Mouse (Mus musculus): ENCODE data around the gene Bbx.

Gene Bbx

DNA sequence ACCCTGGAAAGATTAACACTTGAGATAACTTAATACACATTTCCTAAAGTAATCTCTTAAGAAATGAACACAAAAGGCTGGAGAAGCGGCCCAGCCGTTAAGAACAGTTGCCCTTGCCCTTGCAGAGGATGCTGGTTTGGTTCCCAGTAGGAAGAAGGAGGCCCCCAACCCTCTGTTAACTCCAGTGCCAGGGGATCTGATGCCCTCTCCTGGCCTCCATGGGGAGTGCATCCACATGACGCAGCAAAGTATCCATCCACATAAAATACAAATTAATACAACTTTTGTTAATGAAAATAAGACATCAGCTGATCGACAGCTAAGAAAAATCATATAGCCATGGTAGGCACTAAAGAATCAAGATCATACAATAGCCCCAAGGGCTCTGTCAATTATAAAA lies 33.6 kb downstream of the Bbx start:
- peak in 1 of 2 experiments; percentile 4 for DNase-seq

GRCm38 (mm10) chr16:50395928-50396612 lies 36.1 kb downstream of the Bbx start:
- no peak for DNase-seq

DNA sequence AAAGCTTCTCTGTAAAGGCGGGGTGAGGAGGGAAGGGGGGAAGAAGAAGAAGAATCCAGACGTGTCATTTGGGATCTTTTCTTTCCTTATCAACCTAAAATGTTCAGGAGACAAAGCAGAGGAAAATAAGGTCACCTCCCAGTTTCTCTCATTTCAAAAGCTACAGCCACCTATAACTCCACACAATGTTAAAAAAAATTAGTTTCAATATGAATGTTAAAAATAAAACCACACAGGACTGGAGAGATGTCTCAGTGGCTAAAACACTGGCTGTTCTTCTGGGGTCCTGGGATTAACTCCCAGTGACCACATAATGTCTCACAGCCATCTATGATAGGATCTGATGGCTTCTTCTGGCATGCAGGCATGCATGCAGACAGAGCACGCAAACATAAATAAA lies 43.7 kb downstream of the Bbx start:
- DNase-seq: no peak

DNA sequence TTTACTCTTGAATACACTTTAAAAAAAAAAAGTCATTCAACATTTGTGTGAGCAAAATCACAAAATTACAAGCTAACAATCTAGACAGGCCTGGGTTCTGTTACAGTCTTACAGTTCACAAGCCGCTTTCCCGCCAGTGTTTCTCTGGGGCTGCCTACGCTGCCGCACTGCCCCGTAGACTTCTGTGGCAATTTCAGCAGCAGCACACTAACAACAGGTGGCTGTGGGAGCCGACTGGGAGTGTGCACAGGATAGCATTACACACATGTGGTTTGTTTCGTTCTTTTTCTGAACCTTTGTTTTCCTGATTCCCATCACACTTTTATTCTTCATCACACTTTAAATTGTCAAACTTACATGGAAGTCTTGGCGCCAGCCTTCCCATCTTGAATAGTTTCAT lies 48.6 kb downstream of the Bbx start:
- DNase-seq: no peak

GRCm38 (mm10) chr16:50381351-50381746 lies 50.8 kb downstream of the Bbx start:
- no peak for DNase-seq

DNA sequence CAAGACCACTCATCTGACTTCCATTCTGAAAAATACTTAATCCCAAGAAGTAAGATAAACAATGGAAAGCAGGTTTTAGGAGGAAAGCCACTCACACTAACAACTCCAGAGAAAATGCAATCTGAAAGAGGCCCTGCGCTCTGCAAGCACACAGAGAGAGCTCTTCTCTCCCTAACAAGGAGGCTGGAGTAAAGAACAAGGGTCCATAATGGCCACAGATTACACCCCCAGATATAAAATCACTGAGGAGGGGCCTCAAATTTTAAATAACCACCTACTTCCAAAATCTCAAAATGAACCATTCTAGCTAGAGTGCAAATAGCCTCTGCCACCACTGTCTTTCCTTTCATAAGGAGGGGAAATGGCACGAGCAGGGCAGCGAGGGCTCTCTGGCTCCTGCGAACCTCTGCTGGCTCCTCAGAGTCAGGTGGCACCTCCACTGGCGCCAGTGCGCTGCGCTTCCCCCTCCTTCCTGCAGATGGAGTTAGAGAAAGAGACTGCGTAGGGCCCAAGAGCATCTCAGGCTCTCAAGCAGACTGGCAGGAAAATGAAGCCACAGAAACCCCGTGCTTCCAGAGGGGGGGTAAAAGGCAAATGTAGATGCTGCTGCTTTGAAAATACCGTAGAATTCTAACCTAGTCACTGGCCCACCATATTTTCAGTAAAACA lies 51.4 kb downstream of the Bbx start:
- DNase-seq: peak; percentile 80 to 88

GRCm38 (mm10) chr16:50380232-50380631 lies 52.0 kb downstream of the Bbx start:
- DNase-seq: no peak

DNA sequence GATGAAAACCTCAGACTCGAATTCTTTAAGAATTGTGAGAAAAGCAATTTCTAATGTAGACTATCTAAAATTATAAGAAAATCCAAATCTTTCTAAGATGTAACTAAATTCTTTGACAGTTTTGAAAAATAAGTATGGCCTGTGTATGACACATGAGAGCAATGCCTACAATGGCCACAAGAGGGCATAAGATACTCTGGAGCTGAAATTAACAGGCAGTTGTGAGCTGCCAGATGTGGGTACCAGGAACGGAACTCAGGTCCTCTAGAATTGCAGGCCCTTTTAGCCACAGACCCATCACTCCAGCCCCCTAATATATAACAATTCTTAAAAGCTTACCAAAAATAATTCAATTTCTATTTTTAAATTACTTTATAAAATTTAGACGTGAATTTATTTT lies 57.6 kb downstream of the Bbx start:
- DNase-seq: peak; percentile 34 to 63

GRCm38 (mm10) chr16:50373685-50374084 lies 58.5 kb downstream of the Bbx start:
- no peak for DNase-seq

- DNase-seq: no peak
These were observed 59.6 kb downstream of the Bbx start for GRCm38 (mm10) chr16:50372543-50372942.

GRCm38 (mm10) chr16:50371460-50371859 lies 60.7 kb downstream of the Bbx start:
- no peak for DNase-seq

DNA sequence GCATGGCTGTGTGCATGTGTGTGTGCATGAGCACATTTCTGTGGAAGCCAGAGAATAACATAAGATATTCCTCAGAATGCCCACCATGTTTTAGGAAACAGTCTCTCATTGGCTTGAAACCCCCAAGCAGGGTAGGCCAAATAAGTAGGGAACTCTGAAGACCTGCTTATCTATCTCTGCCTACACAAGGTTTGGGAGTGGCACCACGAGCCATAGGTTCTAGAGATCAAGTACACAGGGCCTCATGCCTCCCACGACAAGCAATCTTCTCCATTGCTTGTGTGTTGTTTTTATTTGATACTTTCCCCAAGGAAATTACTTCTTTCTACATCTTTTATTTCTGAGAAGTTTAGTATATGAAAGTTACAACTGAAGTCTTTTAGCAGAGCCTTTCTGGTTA lies 61.8 kb downstream of the Bbx start:
- no peak for DNase-seq

DNA sequence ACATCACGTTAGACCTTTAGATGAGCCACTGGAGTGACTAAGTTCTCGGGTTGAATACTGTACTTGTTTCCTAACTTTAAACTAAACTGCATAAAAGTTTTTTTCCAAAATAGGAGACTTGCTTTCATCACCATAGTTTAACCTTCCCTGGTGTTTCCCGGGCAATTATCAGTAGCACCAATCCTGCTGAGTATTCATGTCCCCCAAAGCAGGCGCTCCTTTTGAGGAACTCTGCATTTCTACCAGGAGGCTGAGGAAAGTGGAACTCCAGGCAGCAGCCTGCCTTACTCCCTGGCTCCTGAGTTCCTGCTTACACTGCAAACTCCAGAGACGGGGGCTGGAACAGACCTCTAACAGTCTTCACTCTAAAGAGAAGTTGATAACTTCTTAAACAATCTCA lies 65.6 kb downstream of the Bbx start:
- no peak for DNase-seq

GRCm38 (mm10) chr16:50364189-50365059 lies 67.8 kb downstream of the Bbx start:
- peak; percentile 64 to 66 for DNase-seq

DNA sequence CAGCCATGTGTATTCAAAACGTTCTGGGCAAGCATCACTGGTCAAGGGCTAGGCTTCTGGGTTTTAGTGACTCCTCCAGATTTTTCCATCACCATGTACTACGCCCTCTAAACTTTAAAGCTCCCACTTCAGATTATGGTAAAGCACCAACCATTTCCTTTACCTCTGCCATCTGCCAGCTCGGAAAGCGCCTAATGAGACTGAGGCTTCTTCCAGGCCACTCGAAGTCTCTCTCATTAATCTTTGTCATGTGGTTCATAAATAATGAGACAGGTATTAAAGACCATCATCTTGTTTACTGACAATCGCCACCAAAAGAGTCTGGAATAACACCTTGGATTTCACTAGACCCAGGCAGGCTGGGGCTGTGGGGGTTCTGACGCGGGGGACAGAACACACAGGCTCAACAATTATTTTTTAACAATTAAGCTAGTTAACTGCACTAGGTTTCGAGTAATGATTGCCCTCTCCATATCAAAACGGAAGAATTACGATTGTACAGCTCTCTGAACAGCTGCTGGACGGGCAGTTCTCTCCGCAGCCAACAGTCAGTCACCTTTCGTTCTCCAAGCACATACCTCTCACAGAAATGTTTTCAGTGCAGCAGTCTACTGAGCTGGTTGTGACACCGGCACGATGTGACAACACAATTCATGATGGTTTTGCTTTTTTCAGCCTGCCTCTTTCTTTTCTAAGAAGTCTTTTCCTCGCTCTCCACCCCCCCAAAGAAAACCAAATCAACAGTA lies 68.6 kb downstream of the Bbx start:
- DNase-seq: peak; percentile 25 to 27

DNA sequence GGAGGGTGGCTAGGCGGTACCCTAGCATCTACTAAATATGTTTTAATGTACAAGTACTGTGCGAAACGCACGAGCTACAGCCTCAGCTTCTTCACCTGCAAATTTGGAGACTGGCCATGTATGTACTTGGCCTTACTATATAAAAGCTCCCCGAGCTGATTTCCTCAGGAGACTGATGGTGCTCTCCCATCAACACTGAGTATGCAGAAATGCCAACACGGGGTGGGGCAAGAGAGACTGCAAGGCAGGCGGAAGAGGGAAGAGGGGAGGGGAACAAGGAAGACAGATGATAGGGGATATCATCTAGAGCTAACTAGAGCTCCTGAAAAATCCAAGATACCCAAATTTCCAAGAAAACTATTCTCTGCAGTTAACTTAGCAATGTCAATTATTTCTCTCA lies 71.6 kb downstream of the Bbx start:
- DNase-seq: no peak

GRCm38 (mm10) chr16:50329684-50330083 lies 102.5 kb downstream of the Bbx start:
- no peak for DNase-seq

GRCm38 (mm10) chr16:50324746-50325145 lies 107.4 kb downstream of the Bbx start:
- no peak for DNase-seq

GRCm38 (mm10) chr16:50324292-50324691 lies 107.9 kb downstream of the Bbx start:
- DNase-seq: no peak

DNA sequence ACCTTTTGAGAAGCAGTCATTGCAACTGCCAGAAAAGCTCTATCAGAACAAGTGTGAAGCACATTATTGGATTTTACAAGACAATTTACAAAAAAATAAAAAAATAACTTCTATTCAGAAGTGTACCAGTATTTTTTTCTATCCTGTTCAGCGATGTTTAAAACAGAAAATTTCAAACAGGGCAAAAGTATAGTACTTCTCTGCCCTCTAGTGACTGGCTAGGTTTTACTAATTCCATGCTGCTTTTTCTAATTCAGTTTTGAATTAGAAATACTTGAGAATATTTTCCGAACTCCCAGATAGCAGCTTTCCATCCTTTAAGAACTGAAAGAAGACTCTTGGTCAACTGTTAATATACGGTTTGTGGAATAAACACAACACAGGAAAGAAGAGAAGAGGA lies 110.8 kb downstream of the Bbx start:
- DNase-seq: no peak

DNA sequence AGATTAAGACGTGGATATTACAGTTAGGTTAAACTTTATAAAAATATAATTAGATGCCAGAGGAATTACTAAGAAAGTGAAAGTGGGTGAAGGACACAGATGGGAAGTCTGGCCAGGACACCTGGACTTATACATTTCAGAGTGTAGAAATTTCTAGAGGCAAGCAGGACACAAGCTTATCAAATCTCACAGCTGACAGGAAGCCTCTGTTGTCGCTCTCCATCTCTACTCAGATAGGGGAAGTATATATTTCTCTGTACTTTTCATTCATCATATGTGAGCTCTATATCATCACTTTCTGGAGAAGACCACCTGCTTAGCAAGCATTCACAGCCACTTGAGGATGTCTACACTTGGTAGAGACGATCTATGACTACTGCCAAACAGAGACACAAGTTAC lies 113.9 kb downstream of the Bbx start:
- DNase-seq: no peak

DNA sequence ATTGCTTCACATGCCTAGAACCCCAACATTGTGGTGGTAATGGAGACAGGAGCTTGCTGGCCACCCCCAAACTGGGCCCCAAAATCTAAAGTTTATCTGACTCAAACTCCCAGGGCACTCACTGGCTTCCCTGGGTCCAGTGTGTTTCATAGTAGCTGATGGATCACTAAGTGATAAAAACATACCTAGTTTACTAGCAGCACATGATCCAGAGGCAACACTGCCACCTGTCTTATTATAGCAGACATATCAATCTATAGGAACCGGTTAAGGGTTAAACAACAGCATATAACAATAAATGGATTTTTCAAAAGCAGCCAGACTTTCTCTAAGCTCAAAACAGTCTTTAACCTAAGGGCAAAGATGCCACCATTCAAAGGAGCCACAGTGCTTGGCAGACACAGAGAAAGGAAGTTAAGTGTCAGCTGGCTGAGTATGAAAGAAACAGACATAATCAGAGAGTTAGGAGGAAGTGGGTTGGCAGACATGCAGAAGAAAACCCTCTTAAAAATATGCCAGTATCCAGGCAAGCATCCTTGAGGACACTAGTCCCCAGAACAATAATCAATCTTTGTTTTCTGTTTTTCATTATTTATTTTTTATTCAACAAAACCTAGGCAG lies 116.7 kb downstream of the Bbx start:
- no peak for DNase-seq

GRCm38 (mm10) chr16:50311588-50311987 lies 120.6 kb downstream of the Bbx start:
- DNase-seq: no peak
